Mouse (Mus musculus) stomach, embryonic 15.5 days (tissue): ENCODE data around the gene Haus8. TPM values are rescaled to one million over a fixed set of nuclear protein-coding genes. Genes with fewer than 3 reads are reported as not detected.
"Not testable (repeated sequence)": the region's sequence is repeated elsewhere in the genome, so short reads cannot be mapped to it uniquely, and the experiment has no call there.

Source experiments
- ATAC-seq: fragments of 200-750 bp; cut with Nextera tagmentation; 2 replicates; pipeline ENCODE4 v1.8.0; 2017; ENCODE audit warnings: low read depth, moderate number of reproducible peaks, moderate TSS enrichment; ENCODE audit not compliant: insufficient read depth, low FRiP score
- H3K27ac ChIP-seq: fragments of 300-500 bp; sonication (generic); 2 replicates; pipeline ENCODE4 v1.5.1; 2015; ENCODE audit warnings: mild to moderate bottlenecking, inconsistent platforms
- H3K27me3 ChIP-seq: fragments of 300-500 bp; sonication (generic); replicated peaks from 2 replicates; pipeline ENCODE4 v1.6.1; 2015; ENCODE audit warnings: inconsistent platforms
- H3K36me3 ChIP-seq: fragments of 300-500 bp; sonication (generic); 2 replicates; pipeline ENCODE4 v1.6.1; 2015; ENCODE audit warnings: inconsistent platforms
- H3K4me1 ChIP-seq: fragments of 300-500 bp; sonication (generic); 2 replicates; pipeline ENCODE4 v1.6.1; 2015; ENCODE audit warnings: inconsistent platforms
- H3K4me2 ChIP-seq: fragments of 300-500 bp; sonication (generic); 2 replicates; pipeline ENCODE4 v1.6.1; 2015; ENCODE audit warnings: mild to moderate bottlenecking, inconsistent platforms
- H3K4me3 ChIP-seq: fragments of 300-500 bp; sonication (generic); replicated peaks from 2 replicates; pipeline ENCODE4 v1.5.1; 2015; ENCODE audit warnings: inconsistent platforms
- H3K9ac ChIP-seq: fragments of 300-500 bp; sonication (generic); 2 replicates; pipeline ENCODE4 v1.6.1; 2015; ENCODE audit warnings: inconsistent platforms
- H3K9me3 ChIP-seq: fragments of 300-500 bp; sonication (generic); 2 replicates; pipeline ENCODE4 v1.6.1; 2016; ENCODE audit warnings: inconsistent platforms
- WGBS: fragments of 180-500 bp; shearing (Covaris S2); methylation state at CpG from one replicate; pipeline ENCODE4 v1.1.7; 2015; 5-methylcytosine and 5-hydroxymethylcytosine counted together
- polyA plus RNA-seq: library from polyadenylated mRNA; unstranded; fragments of >200 nt; fragmentation: Nextera tagmentation; extraction: Ambion mirVana; gene quantifications from 2 replicates; pipeline ENCODE4 v1.2.1, GENCODE M21; 2015

The Haus8 gene
- polyA plus RNA-seq, 1 experiment from 2014 or later: 53.7 TPM

DNA sequence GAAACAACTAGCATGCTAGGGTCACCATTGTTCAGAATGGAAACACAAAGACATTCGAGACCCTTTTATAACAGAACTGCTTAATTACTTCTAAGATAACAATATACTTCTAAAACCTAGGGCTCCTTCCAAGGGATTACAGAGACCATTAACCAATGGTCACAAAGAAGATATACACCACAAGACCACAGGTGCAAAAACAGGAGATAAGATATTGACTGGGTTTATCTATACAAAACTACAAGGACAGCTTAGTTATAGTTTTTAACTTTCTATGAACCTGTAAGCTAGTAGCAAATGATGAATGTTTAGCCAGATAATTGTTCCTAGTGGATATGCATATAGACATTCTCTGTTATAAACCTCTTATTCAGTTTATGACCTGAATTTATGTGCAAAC is 30.1 kb upstream of the Haus8 start:
- Histone ChIP-seq H3K36me3 (peaks cover 8% of the 10 kb centered on the region; the same call in 1 of the 2 replicates), H3K27ac (no peak overlapping the region), H3K4me1 (no peaks in the 10 kb centered on the region), H3K27me3 (no peaks in the 10 kb centered on the region), H3K4me3 (no peak overlapping the region), H3K9me3 (0 out of 2 replicates have a peak, but pooled peaks cover 6% of the 10 kb centered on the region), H3K9ac (no peak overlapping the region), H3K4me2 (no peak overlapping the region)
- no peak for ATAC-seq
- WGBS: 95% methylated on average over 1 of the region's 1 CpGs

DNA sequence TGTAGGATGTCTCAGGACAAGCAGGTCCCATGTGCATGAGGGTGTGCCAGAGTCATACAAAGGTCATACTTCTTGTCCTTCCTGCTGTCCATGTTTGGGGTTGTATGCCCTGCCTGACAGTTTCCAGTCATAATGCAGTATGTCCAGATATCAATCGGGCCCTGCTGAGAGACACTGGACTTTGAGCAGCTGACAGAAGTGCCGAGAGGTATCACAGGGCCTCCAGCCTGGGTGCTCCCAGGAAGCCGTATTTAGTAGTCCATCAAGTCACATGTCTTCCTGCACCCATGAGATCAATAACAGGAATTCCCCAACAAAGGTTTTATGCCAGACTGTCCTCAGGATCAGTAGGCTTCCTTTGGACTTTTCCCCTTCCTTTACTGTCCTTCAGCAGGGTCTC is 27.0 kb upstream of the Haus8 start:
- Histone ChIP-seq H3K4me2 (no peak overlapping the region), H3K4me1 (no peaks in the 10 kb centered on the region), H3K4me3 (no peak overlapping the region), H3K36me3 (peaks cover 10% of the 10 kb centered on the region; the same call in 1 of the 2 replicates), H3K27me3 (no peaks in the 10 kb centered on the region), H3K9me3 (0 out of 2 replicates have a peak, but pooled peaks cover 6% of the 10 kb centered on the region), H3K27ac (no peak overlapping the region), H3K9ac (no peak overlapping the region)
- no peak for ATAC-seq
- WGBS: 93% methylated on average over 3 of the region's 3 CpGs

DNA sequence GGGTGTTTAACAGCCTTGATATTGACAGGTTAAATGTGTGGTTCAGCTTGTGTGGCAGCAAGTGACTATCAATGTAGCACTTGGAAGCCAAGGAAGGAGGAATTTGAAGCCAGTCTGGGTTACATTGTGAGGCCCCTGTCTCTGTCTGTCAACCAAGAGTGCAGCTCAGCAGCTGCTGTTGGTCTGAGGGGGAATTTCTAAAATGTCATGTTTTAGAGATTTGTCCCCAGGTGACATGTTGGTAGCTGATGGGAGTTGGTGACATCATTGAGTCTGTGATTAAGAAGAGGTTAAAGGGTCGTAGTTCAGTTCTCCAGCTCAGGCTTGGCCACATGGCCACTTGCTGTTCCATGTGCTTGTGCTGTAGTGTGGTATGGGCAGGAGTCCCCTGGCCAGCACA is 24.7 kb upstream of the Haus8 start:
- ATAC-seq: no peak
- Histone ChIP-seq H3K27me3 (no peaks in the 10 kb centered on the region), H3K4me1 (no peaks in the 10 kb centered on the region), H3K4me3 (no peak overlapping the region), H3K9me3 (0 out of 2 replicates have a peak, but pooled peaks cover 2% of the 10 kb centered on the region), H3K4me2 (no peak overlapping the region), H3K27ac (no peak overlapping the region), H3K36me3 (peaks cover 12% of the 10 kb centered on the region; the same call in 1 of the 2 replicates), H3K9ac (no peak overlapping the region)
- 97% methylated on average over 1 of the region's 1 CpGs for WGBS

DNA sequence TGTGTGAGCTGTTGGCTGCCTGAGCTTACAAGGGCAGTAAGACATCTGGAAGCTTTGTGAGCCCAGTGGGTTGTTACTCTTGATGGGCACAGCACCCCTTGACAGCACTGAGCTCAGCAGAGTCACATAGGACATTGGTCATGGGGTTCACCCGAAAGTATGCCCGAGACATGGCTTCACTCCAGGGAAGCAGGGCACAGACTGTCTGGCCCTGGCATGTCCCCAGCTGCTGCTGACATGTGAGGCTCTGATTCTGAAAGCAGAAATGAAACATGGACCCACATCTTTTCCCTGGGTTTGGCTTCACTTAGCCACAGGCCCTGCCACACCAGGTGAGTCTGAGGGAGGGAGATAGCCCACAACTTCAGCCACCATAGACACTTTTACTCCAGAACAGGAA is 24.1 kb upstream of the Haus8 start:
- no peaks in the 10 kb centered on the region for H3K4me1 ChIP-seq
- no peak overlapping the region for H3K4me3 ChIP-seq
- H3K4me2 ChIP-seq: no peak overlapping the region
- no peak overlapping the region for H3K27ac ChIP-seq
- no peaks in the 10 kb centered on the region for H3K27me3 ChIP-seq
- WGBS: 93% methylated on average over 2 of the region's 2 CpGs
- ATAC-seq: no peak
- no peaks in the 10 kb centered on the region for H3K9me3 ChIP-seq
- H3K36me3 ChIP-seq: 0 out of 2 replicates have a peak, but pooled peaks cover 5% of the 10 kb centered on the region
- no peak overlapping the region for H3K9ac ChIP-seq

GRCm38 (mm10) chr8:71296188-71296621 is 23.5 kb upstream of the Haus8 start:
- Histone ChIP-seq H3K4me2 (no peak overlapping the region), H3K4me3 (no peak overlapping the region), H3K4me1 (no peaks in the 10 kb centered on the region), H3K27me3 (no peaks in the 10 kb centered on the region), H3K9me3 (no peaks in the 10 kb centered on the region), H3K36me3 (peaks cover 7% of the 10 kb centered on the region), H3K27ac (no peak overlapping the region), H3K9ac (no peak overlapping the region)
- no peak for ATAC-seq
- WGBS: 92% methylated on average over 2 of the region's 2 CpGs

DNA sequence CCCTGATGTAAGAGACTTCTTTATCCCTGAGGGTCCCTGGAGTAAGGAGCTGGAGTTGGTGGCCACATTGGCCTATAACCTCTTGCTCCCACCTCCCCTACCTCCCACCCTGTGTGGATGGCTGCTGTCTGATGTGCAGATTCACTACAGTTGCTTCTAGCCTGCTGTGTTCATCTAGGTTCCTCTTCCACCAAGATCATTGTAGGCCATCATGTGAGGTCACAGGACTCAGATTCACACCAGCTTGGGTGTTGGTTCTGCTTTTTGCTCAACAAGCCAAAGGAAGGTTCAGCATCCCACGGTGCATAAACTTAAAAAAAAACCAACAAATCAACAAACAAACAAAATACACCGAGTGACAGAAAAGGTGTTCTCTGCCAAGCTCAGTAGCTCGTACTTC is 21.2 kb upstream of the Haus8 start:
- not testable (repeated sequence) for H3K27ac ChIP-seq, H3K9ac ChIP-seq, ATAC-seq, H3K4me1 ChIP-seq, H3K9me3 ChIP-seq, H3K27me3 ChIP-seq, H3K4me2 ChIP-seq, H3K4me3 ChIP-seq
- H3K36me3 ChIP-seq: peaks cover 19% of the 10 kb centered on the region
- WGBS: 88% methylated on average over 3 of the region's 3 CpGs

- H3K4me2 ChIP-seq: no peak overlapping the region
- peaks cover 19% of the 10 kb centered on the region for H3K36me3 ChIP-seq
- no peak overlapping the region for H3K9ac ChIP-seq
- ATAC-seq: no peak
- 90% methylated on average over 6 of the region's 6 CpGs for WGBS
- no peak overlapping the region for H3K27ac ChIP-seq
- H3K27me3 ChIP-seq: no peaks in the 10 kb centered on the region
- no peak overlapping the region for H3K4me3 ChIP-seq
- no peaks in the 10 kb centered on the region for H3K9me3 ChIP-seq
- H3K4me1 ChIP-seq: no peaks in the 10 kb centered on the region
Observed at GRCm38 (mm10) chr8:71291351-71291750, 18.6 kb upstream of the Haus8 start.

DNA sequence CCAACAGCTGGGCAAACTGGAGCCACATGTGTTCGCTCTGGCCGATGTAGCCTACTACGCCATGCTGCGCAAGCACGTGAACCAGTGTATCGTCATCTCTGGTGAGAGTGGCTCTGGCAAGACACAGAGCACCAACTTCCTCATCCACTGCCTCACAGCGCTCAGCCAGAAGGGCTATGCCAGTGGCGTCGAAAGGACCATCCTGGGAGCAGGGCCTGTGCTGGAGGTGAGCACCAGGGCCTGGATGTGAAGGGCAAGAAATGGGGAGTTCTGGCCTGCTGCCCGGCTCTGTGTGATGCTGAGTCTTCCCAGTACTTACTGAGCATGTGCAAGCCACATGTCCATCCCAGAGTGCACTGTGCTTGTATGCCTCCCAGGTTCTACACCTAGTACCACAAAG is 18.2 kb upstream of the Haus8 start:
- Histone ChIP-seq H3K9me3 (no peaks in the 10 kb centered on the region), H3K4me1 (no peaks in the 10 kb centered on the region), H3K4me3 (no peak overlapping the region), H3K27ac (no peak overlapping the region), H3K27me3 (no peaks in the 10 kb centered on the region), H3K36me3 (peaks cover 19% of the 10 kb centered on the region), H3K9ac (no peak overlapping the region), H3K4me2 (no peak overlapping the region)
- ATAC-seq: no peak
- 95% methylated on average over 10 of the region's 10 CpGs for WGBS

- ATAC-seq: no peak
- Histone ChIP-seq H3K27ac (no peak overlapping the region), H3K27me3 (no peaks in the 10 kb centered on the region), H3K4me2 (no peak overlapping the region), H3K9ac (no peak overlapping the region), H3K9me3 (no peaks in the 10 kb centered on the region), H3K36me3 (peaks cover 19% of the 10 kb centered on the region), H3K4me3 (no peak overlapping the region), H3K4me1 (no peaks in the 10 kb centered on the region)
- WGBS: 95% methylated on average over 21 of the region's 21 CpGs
Observed at GRCm38 (mm10) chr8:71290211-71290610, 17.5 kb upstream of the Haus8 start.

- no peak for ATAC-seq
- Histone ChIP-seq H3K4me3 (no peak overlapping the region), H3K4me2 (no peak overlapping the region), H3K27me3 (no peaks in the 10 kb centered on the region), H3K4me1 (no peaks in the 10 kb centered on the region), H3K9ac (no peak overlapping the region), H3K27ac (no peak overlapping the region), H3K9me3 (no peaks in the 10 kb centered on the region), H3K36me3 (peaks cover 16% of the 10 kb centered on the region)
- WGBS: 72% methylated on average over 7 of the region's 7 CpGs
Observed at GRCm38 (mm10) chr8:71289098-71289497, 16.4 kb upstream of the Haus8 start.

DNA sequence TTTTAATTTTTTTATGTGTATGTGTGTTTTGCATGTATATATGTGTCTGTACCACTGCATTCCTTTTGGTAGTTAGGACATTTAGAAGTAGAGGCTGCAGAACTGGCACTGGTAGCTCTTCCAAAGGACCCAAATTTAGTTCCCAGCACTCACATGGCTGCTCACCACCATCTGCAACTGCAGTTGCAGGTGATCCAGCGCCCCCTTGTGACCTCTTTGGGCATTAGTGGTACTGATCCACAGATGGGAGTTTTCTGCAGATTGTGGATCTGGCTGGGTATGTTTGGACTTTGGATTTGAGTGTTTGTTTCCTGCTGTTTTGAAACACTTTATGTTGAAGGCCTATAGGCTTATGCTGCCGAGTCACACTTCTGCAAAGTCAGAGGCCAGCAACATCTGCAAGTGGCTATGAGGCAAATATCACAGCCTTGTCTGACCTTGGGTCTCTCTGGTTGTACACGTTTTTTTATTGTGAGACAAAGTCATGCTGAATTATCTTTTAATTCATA is 15.8 kb upstream of the Haus8 start:
- Histone ChIP-seq H3K4me3 (no peak overlapping the region), H3K9ac (no peak overlapping the region), H3K27ac (no peak overlapping the region), H3K4me1 (no peaks in the 10 kb centered on the region), H3K4me2 (no peak overlapping the region), H3K27me3 (no peaks in the 10 kb centered on the region), H3K36me3 (peaks cover 16% of the 10 kb centered on the region), H3K9me3 (no peaks in the 10 kb centered on the region)
- WGBS: 57% methylated on average over 3 of the region's 3 CpGs
- ATAC-seq: no peak

GRCm38 (mm10) chr8:71286223-71286622 is 13.5 kb upstream of the Haus8 start:
- not testable (repeated sequence) for H3K4me3 ChIP-seq, ATAC-seq, H3K27me3 ChIP-seq, H3K27ac ChIP-seq, H3K4me2 ChIP-seq, H3K9me3 ChIP-seq, H3K9ac ChIP-seq, H3K4me1 ChIP-seq
- 66% methylated on average over 2 of the region's 2 CpGs for WGBS
- H3K36me3 ChIP-seq: peaks cover 12% of the 10 kb centered on the region

- Histone ChIP-seq H3K27me3 (no peaks in the 10 kb centered on the region), H3K9ac (no peak overlapping the region), H3K4me3 (no peak overlapping the region), H3K4me2 (no peak overlapping the region), H3K36me3 (no peaks in the 10 kb centered on the region), H3K9me3 (no peaks in the 10 kb centered on the region), H3K4me1 (no peaks in the 10 kb centered on the region), H3K27ac (no peak overlapping the region)
- ATAC-seq: no peak
- WGBS: 67% methylated on average over 5 of the region's 5 CpGs
Observed at GRCm38 (mm10) chr8:71282621-71283020, 9.9 kb upstream of the Haus8 start.
